Mouse (Mus musculus): ENCODE data around the gene Pttg1.

The Pttg1 gene

DNA sequence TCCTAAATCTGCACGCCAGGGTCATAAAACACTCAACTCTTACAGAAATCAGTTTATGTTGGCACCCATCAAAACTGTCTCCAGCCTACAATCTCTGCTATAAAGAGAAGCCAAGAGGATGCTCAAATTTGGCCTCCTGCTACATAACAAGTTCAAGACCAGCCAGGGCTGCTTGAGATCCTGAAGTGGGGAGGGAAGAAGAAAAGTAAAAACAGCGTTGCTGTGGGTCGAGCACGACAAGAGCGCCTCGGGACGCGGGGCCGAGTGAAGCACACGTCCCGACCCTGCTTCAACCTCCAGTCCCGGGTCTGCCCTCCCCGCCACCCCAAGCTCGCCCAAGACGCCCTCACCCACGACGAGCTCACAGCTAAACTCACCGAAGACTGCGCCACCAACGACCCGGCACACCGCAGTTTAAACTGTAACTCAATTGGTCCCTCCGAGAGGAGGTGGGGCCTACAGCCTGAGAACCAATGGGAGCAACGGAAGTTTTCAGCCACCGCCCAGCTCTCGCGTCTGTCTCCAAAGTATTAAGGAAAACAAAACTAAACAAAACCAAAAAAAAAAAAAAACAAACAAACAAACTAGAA, at the start of gene Pttg1:
TSS of gene Pttg1 (minus strand) at position 428 of the 590 bp plus-strand sequence.
- DNase-seq (ENCODE audit: low spot score): peak; percentile 37

DNA sequence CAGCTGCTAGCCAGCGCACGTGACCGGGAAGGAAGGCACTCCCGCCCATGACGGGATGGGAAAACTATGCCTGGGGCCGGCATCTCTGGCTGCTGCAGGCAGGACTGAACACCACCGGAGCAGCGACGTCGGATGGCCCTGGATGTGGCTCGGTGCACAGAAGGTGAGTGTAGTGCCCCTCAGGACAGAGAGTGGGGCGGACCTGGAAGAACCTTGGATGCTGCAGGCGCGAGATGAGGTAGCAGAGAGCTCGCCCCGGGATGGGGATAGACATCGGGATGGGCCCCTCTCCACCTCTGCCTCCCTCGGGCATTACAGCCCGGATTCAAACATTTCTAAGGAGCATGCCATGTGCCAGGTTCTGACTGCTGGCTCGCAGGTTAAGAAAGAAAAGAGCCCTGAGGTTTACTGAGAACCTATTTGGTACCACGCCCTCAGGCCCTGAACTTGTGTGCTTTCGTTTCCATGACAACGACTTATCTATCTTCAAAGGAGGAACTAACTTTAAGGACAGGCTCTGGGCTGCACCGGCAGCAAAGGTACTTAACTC, 48.2 kb upstream of the Pttg1 start, which contains the start of gene C1qtnf2:
TSS of gene C1qtnf2 (plus strand) at position 52 of the 550 bp plus-strand sequence.
- DNase-seq (ENCODE audit: low spot score): no peak

DNA sequence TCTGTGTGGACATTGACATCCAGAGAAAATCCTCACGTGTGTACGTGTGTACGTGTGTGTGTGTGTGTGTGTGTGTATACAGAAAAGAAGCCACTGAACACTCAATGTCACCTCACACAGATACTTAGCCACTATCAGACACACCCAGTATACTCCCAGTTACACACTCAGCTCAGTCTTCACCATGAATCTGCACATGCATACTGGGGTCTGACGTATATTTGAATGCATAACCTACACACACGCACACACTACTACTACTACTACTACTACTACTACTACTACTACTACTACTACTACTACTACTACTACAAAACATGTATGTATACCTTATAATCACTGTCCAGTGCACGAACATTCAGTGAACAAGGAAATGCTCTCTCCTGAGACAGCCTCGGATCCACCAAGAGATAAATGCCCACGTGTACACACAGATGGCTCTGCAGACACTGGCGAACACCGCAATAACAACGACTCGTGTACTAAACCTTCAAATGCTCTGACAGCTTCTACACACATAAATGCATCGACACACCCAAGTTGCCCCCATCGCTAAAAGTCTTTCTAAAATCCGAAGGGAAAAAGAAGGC, 47.7 kb upstream of the Pttg1 start:
- DNase-seq (ENCODE audit: low spot score): no peak

DNA sequence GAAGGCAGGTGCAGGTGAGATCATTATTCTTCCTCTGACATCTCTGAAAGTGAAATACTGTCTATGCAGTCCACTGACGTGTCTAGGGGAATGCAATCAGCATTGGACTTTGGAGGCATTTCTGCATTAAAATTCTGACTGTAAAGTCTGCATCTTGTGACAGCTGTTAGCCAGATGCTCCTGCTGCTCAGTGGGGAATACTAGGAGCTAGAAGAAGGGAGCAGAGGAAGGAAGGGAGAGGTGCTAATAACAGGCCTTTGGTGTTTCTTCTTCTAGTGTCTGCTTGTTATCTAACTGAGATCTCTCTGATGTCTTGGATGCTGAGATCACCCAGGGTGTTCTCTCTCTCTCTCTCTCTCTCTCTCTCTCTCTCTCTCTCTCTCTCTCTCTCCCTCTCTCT, 47.1 kb upstream of the Pttg1 start:
- DNase-seq (ENCODE audit: low spot score): no peak

DNA sequence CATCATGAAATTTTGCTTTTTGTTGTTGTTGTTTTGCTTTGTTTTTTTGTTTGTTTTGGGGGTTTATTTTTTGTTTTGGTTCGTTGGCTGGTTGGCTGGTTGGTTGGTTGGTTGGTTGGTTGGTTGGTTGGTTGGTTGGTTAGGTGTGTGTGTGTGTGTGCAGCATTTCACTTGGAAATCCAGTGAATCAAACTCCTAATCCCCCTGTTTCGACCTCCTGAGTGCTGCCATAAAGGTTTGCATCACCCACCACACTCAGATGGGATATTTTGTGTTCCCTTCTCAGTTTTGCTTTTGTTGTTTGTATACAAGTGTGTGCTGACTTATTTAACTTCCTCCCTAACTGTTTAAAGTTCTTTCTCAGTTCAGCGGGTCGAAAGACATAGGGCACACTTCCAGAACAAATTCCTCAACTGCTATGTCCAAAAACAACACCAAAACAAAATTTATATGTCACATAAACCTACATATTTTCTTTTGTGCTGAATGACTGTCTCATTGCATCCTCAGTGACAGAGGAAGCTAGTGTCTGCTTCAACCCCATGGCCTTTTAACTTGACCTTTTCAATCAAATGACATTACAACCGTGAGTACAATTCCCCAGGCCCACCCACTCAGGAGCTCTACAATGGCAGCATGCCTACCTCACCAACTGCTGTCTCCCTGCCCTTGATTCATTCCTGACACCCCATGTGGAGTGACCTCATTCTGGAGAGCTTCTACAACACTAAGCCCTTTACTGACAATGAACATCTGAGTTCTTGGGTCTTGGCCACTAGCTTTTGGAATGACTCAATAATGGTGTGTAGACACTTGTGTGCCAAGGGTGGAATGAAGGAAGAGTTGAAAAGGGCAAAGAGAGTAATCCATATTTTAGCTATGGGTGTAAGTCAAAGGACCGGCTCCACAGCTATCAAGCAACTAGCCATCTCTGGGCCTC, 45.1 kb upstream of the Pttg1 start:
- DNase-seq (ENCODE audit: low spot score): no peak

DNA sequence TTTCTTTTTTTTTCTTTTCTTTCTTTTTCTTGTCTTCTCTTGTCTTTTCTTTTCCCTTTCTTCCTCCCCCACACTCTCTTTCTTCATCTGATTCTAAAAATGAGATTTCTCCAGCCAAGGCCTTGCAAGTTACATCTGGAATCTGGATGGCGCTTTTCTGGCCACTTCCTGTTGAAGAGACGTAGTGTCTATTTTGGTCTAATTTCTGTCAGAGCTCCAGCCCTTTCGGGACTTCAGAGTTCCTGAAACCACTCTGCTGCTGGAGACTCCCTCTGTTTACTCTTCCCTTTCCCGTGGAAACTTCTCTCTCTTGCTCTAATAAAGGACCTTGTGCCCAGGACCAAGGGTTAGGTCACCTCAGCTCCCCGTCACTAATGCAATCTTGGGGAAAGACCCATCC, 44.1 kb upstream of the Pttg1 start:
- DNase-seq (ENCODE audit: low spot score): no peak

GRCm38 (mm10) chr11:43463204-43463603, 37.2 kb upstream of the Pttg1 start:
- DNase-seq (ENCODE audit: low spot score): no peak

GRCm38 (mm10) chr11:43452266-43452665, 26.2 kb upstream of the Pttg1 start:
- DNase-seq (ENCODE audit: low spot score): no peak

DNA sequence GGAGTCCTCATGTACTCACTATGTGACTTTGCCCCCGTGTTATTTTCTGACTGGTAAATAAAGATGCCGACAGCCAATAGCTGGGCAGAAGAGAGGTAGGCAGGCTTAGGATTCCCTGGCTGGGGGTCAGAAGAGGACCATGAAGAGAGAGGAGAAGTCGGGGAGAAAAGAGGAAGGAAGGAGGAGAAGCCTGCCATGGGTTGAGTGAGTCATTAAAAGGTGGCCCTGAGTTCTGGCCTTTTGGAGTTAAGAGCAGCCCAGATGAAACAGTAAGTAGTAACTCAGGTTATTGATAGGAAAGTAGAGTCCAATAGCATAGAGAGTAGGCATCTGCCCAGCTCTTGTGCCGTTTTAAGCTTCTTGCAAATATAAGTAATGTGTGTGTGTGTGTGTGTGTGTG, 25.3 kb upstream of the Pttg1 start:
- DNase-seq (ENCODE audit: low spot score): no peak

DNA sequence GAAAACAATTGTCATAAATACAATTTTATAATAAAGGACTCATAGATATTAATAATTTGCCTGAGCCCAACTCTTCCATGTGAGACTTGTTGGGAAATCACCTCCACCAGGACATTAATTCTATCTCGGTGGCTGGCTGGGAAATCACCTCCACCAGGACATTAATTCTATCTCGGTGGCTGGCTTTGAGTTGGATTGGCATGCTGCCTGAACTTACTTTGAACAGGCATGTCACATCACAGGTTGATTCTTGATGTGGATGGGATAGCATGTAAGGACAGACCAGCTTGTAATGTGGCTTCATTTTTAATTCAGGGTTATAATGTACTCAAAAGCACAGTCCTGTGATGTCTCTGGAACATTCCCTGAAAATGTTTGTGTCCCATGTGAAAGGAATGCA, 23.9 kb upstream of the Pttg1 start:
- no peak for DNase-seq (ENCODE audit: low spot score)

GRCm38 (mm10) chr11:43443183-43443582, 17.1 kb upstream of the Pttg1 start:
- DNase-seq (ENCODE audit: low spot score): no peak

- DNase-seq (ENCODE audit: low spot score): no peak
Measured at GRCm38 (mm10) chr11:43441121-43441520, 15.1 kb upstream of the Pttg1 start.

- no peak for DNase-seq (ENCODE audit: low spot score)
Measured at GRCm38 (mm10) chr11:43434024-43434407, 8.0 kb upstream of the Pttg1 start.

DNA sequence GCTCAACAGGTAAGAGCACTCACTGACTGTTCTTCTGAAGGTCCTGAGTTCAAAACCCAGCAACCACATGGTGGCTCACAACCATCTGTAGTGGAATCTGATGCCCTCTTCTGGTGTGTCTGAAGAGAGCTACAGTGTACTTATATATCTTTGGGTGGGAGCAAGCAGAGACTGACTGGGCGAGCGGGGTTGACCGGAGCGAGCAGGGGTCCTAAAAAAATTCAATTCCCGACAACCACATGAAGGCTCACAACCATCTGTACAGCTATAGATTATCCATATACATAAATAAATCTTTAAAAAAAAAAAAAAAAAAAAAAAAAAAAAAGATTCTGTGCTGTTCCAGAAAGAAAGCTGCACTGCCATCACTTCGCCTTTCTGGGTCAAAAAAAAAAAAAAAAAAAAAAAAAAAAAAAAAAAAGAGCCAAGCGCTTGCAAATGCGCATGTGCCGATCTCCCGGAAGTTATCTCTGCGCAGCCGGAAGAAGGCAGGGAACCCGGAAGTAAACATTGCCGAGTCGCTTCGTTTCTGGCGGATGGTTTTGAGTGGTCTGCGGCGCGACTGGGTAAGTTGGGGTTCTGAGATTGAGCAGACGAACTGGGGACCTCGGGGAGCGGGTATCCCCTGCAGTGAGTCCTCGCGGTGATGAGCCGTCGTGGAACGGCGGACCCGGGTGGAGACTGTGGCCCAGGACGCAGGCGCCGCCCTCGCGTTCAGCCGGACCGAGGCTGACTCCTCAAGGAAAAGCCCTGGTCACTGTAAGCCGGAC, 7.4 kb upstream of the Pttg1 start, which contains the start of gene Slu7:
TSS of gene Slu7 (plus strand) at position 491 of the 770 bp plus-strand sequence.
- DNase-seq (ENCODE audit: low spot score): no peak

DNA sequence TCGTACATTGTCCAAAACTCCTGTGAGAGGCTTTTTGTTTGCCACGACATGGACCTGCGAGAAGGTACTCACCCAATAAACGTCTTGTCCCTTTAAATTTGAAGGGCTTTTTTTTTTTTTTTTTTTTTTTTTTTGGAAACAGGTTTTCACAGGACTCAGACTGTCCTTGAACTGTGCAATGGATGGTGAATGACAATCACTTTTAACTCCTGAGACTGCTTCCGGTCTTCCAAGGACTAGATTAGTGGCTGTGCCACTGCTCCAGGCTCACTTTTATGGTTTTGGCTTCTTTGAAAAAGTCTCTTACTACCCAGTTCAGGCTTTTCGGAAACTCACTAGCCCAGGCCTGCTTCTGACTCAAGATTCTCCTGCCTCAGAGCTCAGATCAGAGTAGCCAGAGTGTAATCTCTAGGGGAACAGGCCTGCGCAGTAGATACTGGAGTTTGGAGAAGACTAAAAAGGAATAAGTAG, 398 bp upstream of the Pttg1 start:
- no peak for DNase-seq (ENCODE audit: low spot score)

GRCm38 (mm10) chr11:43425166-43425709, 813 bp downstream of the Pttg1 start:
- no peak for DNase-seq (ENCODE audit: low spot score)

DNA sequence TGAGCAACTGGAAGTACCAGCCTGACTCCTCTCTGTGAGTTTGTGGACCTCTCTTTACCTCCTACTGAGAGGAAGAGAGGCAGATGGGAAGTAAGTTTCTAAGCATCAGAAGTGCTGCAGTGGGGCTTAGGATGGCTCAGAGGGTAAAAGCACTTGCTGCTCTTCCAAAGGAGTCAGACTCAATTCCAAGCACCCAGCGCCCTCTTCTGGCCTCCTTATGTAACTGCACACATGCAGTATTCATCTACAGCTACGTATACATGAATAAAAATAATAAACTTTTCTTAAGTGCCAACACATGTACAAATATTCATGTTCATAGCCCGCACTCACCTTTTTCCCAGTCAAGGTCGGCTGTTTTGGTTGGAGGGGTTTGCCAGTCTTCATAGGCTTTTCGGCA, 1.7 kb downstream of the Pttg1 start:
- DNase-seq (ENCODE audit: low spot score): no peak

- no peak for DNase-seq (ENCODE audit: low spot score)
Measured at GRCm38 (mm10) chr11:43417201-43417600, 8.8 kb downstream of the Pttg1 start.

DNA sequence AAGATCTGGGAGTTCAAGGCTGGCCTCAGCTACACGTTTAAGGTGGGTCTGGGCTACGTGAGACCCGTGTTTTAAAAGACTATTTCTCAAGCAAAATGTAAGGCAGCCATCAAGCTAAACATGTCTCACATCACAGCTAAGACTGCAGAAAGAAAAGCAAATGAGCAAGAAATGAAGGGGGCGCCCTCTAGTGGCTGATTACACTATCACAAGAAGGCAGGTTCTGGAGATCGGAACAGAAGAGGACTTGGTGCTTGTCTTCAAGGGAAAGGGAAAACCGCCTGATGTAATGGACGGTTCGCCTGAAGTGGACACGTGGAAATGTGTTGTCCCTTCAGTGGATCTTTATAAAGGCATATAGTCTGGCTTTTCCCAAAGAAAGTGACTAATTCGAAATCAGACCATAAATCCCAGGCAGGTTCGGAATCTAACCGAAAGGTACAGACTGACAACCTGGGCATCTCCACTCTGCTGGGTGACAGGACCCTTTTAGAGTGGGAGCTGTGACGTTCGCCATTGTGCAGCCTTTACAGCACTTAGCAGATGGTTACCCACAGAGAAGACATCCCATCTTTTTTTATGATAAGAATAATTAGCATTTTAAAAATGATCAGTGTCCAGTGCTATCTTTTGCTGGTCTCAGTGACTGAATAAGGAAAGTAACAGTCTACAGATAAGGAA, 13.1 kb downstream of the Pttg1 start:
- peak; percentile 65 for DNase-seq (ENCODE audit: low spot score)

DNA sequence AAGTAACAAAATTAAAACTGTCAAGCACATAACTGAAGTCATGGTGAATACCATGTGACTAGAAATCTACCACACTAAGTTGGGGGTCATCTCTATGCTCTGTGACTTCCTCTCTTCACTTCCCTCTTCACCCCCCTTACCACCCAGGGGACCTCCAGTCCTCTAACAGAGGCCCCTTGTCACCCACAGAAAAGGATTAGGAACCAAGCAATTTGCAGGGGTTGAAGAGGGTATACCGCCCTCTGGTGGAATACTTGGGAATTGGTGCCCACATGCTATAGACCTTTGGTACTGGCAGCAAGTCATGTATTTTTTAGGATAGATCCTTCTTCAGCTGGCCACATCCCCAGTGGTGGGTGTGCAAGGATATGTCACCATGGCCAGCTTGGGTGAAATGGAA, 14.6 kb downstream of the Pttg1 start:
- peak; percentile 41 for DNase-seq (ENCODE audit: low spot score)

- no peak for DNase-seq (ENCODE audit: low spot score)
Measured at GRCm38 (mm10) chr11:43410291-43410690, 15.8 kb downstream of the Pttg1 start.
